Mouse (Mus musculus) midbrain, embryonic 14.5 days (tissue): ENCODE data around the gene Mylk. TPM values are rescaled to one million over a fixed set of nuclear protein-coding genes. Genes with fewer than 3 reads are reported as not detected.

Source experiments
- ATAC-seq: fragments of 200-750 bp; cut with Nextera tagmentation; 2 replicates; pipeline ENCODE4 v1.8.0; 2017; ENCODE audit warnings: moderate number of reproducible peaks, moderate library complexity; ENCODE audit not compliant: low FRiP score, low TSS enrichment
- DNase-seq: peaks from one replicate; pipeline ENCODE4 v3.0.0-alpha.2; 2015
- H3K27ac ChIP-seq: fragments of 300-500 bp; sonication (generic); replicated peaks from 2 replicates; pipeline ENCODE4 v1.5.1; 2014; ENCODE audit warnings: mild to moderate bottlenecking, low read depth, low read length, moderate library complexity
- H3K27me3 ChIP-seq: fragments of 300-500 bp; sonication (generic); 2 replicates; pipeline ENCODE4 v1.6.1; 2014; ENCODE audit warnings: low read length, control low read depth, mixed read lengths; ENCODE audit not compliant: control insufficient read depth, insufficient read depth
- H3K36me3 ChIP-seq: fragments of 300-500 bp; sonication (generic); 2 replicates; pipeline ENCODE4 v1.6.1; 2014; ENCODE audit warnings: low read length, control low read depth; ENCODE audit not compliant: control insufficient read depth, insufficient read depth
- H3K4me1 ChIP-seq: fragments of 300-500 bp; sonication (generic); 2 replicates; pipeline ENCODE4 v1.6.1; 2014; ENCODE audit warnings: mild to moderate bottlenecking, antibody characterized with exemption, low read length, control low read depth; ENCODE audit not compliant: control insufficient read depth, insufficient read depth
- H3K4me2 ChIP-seq: fragments of 300-500 bp; sonication (generic); 2 replicates; pipeline ENCODE4 v1.6.1; 2014; ENCODE audit warnings: mild to moderate bottlenecking, low read length, moderate library complexity
- H3K4me3 ChIP-seq: fragments of 300-500 bp; sonication (generic); replicated peaks from 2 replicates; pipeline ENCODE4 v1.5.1; 2014; ENCODE audit warnings: low read depth, low read length
- H3K9ac ChIP-seq: fragments of 300-500 bp; sonication (generic); replicated peaks from 2 replicates; pipeline ENCODE4 v1.6.1; 2014; ENCODE audit warnings: mild to moderate bottlenecking, low read length, moderate library complexity
- H3K9me3 ChIP-seq: fragments of 300-500 bp; sonication (generic); 2 replicates; pipeline ENCODE4 v1.6.1; 2016; ENCODE audit warnings: low read length, control low read depth, mixed read lengths; ENCODE audit not compliant: control insufficient read depth
- WGBS: fragments of 180-500 bp; shearing (Covaris S2); extraction: QIAGEN DNeasy Blood & Tissue Kit; methylation state at CpG from one replicate; pipeline ENCODE4 v1.1.7; 2014; 5-methylcytosine and 5-hydroxymethylcytosine counted together
- polyA plus RNA-seq: library from polyadenylated mRNA; unstranded; fragments of >200 nt; fragmentation: Nextera tagmentation; extraction: Ambion mirVana; gene quantifications from 2 replicates; pipeline ENCODE4 v1.2.1, GENCODE M21; 2014

Gene Mylk
- polyA plus RNA-seq, 1 experiment from 2014 or later: 4.9 TPM

DNA sequence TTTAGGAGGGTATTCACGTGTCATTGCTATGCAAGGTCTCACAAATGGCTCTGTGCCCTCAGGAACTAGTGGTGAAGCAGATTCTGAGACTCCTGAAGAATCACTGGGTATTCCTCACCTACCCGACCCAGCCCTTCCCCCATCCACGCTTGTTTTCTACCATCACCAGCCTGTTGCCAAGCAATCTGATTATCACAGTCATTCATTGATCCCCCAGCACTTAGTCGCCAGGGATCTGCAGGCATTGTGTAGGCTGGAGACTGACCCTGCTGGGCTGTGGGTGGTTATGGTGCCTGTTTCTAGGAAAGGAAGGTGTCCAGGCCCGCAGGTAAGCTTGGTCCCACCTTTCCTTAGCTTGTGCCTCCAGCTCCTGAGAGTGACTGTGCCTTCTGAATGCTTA lies 155.0 kb downstream of the Mylk start:
- H3K9me3 ChIP-seq: no peaks in the 10 kb centered on the region
- DNase-seq (peak; percentile 33), ATAC-seq (no peak)
- H3K9ac ChIP-seq: no peak overlapping the region; the same call in 1 of the 2 replicates
- no peaks in the 10 kb centered on the region for H3K36me3 ChIP-seq
- no peak overlapping the region for H3K4me2 ChIP-seq
- no peaks in the 10 kb centered on the region for H3K27me3 ChIP-seq
- 21% methylated on average over 5 of the region's 5 CpGs for WGBS
- peaks cover 11% of the 10 kb centered on the region for H3K4me1 ChIP-seq
- H3K27ac ChIP-seq: no peak overlapping the region
- H3K4me3 ChIP-seq: no peak overlapping the region

DNA sequence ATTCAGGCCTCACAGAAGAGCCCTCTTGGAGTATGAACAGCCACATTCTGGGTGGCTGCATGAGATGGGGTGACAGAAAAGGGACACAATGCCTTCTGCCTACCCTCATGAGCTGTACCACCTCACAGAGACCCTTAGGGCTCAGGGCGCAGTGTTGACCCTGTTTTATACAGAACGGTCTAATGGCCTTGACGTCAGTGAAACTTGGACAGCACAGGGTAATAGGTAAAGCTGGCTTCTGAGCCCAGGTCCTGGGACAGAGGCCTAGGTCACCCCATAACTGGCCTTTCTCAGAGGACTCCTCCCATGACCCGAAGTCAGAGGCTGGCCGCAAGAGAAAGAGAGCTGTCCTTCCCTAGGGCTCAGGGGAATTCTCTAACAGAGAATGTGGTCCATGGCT lies 155.5 kb downstream of the Mylk start:
- WGBS: 73% methylated on average over 5 of the region's 5 CpGs
- H3K36me3 ChIP-seq: no peaks in the 10 kb centered on the region
- DNase-seq (no peak), ATAC-seq (no peak)
- no peak overlapping the region for H3K4me3 ChIP-seq
- no peaks in the 10 kb centered on the region for H3K9me3 ChIP-seq
- no peak overlapping the region for H3K27ac ChIP-seq
- H3K27me3 ChIP-seq: no peaks in the 10 kb centered on the region
- peaks cover 11% of the 10 kb centered on the region for H3K4me1 ChIP-seq
- no peak overlapping the region for H3K4me2 ChIP-seq
- H3K9ac ChIP-seq: no peak overlapping the region; the same call in 1 of the 2 replicates

DNA sequence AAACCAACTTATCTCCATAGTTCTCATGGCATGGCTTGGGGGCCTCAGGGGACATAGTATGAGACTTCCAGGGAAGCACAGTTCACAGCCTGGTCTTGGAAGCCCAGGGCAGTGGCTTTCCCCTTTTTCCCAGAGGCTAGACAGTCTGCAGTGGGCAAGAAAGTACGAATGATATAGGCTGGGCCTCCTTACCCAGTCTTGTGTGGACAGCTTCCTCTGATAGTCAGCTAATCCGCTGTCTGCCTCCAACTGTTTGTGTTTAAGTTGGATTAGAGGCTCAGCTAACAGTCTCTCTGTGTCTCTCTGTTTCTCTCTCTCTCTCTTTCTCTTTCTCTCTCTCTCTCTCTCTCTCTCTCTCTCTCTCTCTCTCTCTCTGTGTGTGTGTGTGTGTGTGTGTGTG lies 156.0 kb downstream of the Mylk start:
- 24% methylated on average over 2 of the region's 2 CpGs for WGBS
- H3K9ac ChIP-seq: no peak overlapping the region

DNA sequence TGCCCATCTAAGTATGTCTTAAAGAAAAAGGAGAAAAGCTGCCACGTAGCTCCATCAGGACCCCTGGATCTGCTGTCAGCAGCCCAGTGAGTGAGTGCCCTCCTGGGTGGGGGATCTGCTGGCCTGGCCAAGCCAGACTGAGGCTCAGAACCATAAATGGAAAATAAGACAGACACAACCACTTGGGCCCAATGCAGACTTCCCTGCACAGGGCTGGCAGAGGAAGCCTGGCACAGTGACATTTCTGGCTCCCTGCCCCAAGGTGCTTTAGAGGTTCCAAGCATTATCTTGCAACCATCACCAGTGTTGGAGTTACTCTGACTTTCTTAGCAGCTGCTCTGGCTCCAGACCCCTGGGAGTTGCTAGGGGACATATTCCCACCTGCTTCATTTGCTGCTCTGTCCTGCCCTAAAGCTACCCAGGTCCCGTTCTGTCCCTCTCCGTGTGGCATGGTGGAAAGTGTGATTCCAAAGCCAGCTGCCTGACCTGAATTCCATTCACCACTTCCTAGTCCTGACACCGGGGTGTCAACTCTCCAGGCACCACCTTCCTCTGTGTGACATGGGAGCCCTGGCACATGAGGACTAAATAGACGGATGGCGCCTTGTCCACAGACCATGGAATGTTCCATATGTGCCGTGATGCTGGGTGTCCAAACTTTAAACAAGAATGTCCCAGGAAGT lies 156.7 kb downstream of the Mylk start:
- no peak overlapping the region for H3K4me2 ChIP-seq
- no peak for ATAC-seq
- no peaks in the 10 kb centered on the region for H3K36me3 ChIP-seq

More for the DNA sequence above, 156.0 kb downstream of the Mylk start:
- Histone ChIP-seq H3K9me3 (no peaks in the 10 kb centered on the region), H3K36me3 (no peaks in the 10 kb centered on the region), H3K4me2 (no peak overlapping the region), H3K4me1 (peaks cover 11% of the 10 kb centered on the region), H3K4me3 (no peak overlapping the region), H3K27ac (no peak overlapping the region), H3K27me3 (no peaks in the 10 kb centered on the region)
- DNase-seq (no peak), ATAC-seq (no peak)

GRCm38 (mm10) chr16:34902294-34902680 lies 157.3 kb downstream of the Mylk start:
- no peak overlapping the region for H3K27ac ChIP-seq
- ATAC-seq: no peak
- peak; percentile 90 for DNase-seq
- no peaks in the 10 kb centered on the region for H3K9me3 ChIP-seq
- WGBS: 20% methylated on average over 9 of the region's 9 CpGs
- no peaks in the 10 kb centered on the region for H3K36me3 ChIP-seq
- H3K4me2 ChIP-seq: no peak overlapping the region
- peaks cover 11% of the 10 kb centered on the region for H3K4me1 ChIP-seq
- H3K27me3 ChIP-seq: no peaks in the 10 kb centered on the region
- H3K9ac ChIP-seq: no peak overlapping the region
- H3K4me3 ChIP-seq: no peak overlapping the region

More for the DNA sequence above, 156.7 kb downstream of the Mylk start:
- Histone ChIP-seq H3K4me3 (no peak overlapping the region), H3K27me3 (no peaks in the 10 kb centered on the region), H3K27ac (no peak overlapping the region), H3K4me1 (peaks cover 11% of the 10 kb centered on the region), H3K9me3 (no peaks in the 10 kb centered on the region), H3K9ac (no peak overlapping the region)
- 78% methylated on average over 7 of the region's 7 CpGs for WGBS
- no peak for DNase-seq

DNA sequence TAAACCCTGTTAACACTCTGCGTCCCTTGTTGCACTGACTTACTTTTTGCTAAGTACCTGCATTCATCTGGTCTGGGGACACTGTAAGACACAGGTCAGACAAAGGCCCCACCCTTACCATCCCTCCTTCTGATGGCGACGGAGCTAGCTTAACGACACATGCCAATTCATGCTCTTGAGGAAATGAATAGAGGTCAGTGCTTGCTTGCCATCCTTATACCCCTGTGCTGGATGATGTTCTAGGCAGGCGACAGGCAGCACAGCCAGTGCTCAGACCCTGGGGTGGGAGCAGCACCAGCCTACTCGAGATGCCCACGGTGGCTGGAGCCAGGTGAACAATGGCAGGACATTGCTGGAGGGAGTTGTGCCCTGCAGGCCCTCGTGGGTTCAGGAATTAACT lies 157.8 kb downstream of the Mylk start:
- Histone ChIP-seq H3K4me1 (peaks cover 11% of the 10 kb centered on the region), H3K4me3 (no peak overlapping the region), H3K9me3 (no peaks in the 10 kb centered on the region), H3K36me3 (no peaks in the 10 kb centered on the region), H3K4me2 (no peak overlapping the region), H3K9ac (no peak overlapping the region), H3K27me3 (no peaks in the 10 kb centered on the region), H3K27ac (no peak overlapping the region)
- DNase-seq: no peak
- no peak for ATAC-seq
- WGBS: 83% methylated on average over 8 of the region's 8 CpGs

DNA sequence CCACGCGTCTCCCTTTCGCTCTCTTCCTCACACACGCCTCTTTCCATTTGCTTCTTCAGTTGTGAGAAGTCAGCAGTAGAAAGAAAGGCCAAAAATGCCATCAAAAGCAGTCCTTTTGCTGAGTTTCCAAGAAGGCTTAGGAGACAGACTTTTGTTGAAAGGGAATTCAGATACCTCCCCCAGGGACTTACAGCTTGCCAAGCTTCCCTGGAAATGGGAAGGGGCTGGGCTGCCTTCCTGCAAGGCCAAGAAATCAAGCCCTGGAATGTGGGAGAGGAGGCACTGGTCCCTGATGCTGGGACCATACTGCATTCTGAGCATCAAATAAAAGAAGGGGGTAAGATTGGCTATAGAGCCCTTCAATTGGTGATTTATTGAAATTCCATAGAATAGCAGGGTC lies 159.9 kb downstream of the Mylk start:
- no peak overlapping the region for H3K27ac ChIP-seq
- H3K27me3 ChIP-seq: no peaks in the 10 kb centered on the region
- H3K9me3 ChIP-seq: no peaks in the 10 kb centered on the region
- H3K4me3 ChIP-seq: no peak overlapping the region
- H3K4me2 ChIP-seq: no peak overlapping the region
- H3K36me3 ChIP-seq: no peaks in the 10 kb centered on the region
- H3K9ac ChIP-seq: no peak overlapping the region
- ATAC-seq (no peak), DNase-seq (no peak)
- WGBS: 91% methylated on average over 4 of the region's 4 CpGs
- peaks cover 7% of the 10 kb centered on the region for H3K4me1 ChIP-seq

GRCm38 (mm10) chr16:34909437-34909836 lies 164.4 kb downstream of the Mylk start:
- ATAC-seq (no peak), DNase-seq (no peak)
- H3K27ac ChIP-seq: no peak overlapping the region
- no peak overlapping the region for H3K4me2 ChIP-seq
- WGBS: 91% methylated on average over 6 of the region's 6 CpGs
- H3K4me1 ChIP-seq: no peaks in the 10 kb centered on the region
- H3K4me3 ChIP-seq: no peak overlapping the region
- H3K9me3 ChIP-seq: no peaks in the 10 kb centered on the region
- H3K36me3 ChIP-seq: no peaks in the 10 kb centered on the region
- H3K9ac ChIP-seq: no peak overlapping the region
- no peaks in the 10 kb centered on the region for H3K27me3 ChIP-seq

DNA sequence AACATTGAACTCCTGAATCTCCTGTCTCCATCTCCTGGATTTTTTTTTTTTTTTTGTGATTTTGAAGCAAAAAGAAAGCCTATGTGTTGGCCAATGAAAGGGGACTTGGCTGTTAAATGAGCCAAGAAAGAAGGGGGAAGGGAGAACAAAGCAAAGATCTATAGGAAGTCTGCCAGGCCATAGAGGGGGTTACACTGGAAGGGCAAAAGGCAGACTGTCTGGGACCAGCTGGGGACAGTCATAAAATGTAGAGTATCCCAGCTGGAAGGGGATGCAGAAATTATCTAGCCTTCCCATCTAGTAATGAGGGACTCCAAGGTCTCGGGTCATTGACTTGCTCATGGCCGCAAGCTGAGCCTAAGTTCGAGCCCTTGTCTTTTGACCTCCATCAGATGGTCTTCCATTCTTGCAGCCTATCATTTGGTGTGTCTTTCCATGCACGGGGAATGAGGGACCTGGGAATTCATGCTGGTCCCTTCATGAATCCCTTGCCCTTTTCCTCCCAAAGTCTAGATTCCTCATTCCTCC lies 172.4 kb downstream of the Mylk start:
- DNase-seq: no peak
- Histone ChIP-seq H3K9me3 (no peaks in the 10 kb centered on the region), H3K4me1 (no peaks in the 10 kb centered on the region), H3K4me3 (no peak overlapping the region), H3K9ac (no peak overlapping the region), H3K27me3 (no peaks in the 10 kb centered on the region), H3K4me2 (no peak overlapping the region), H3K27ac (no peak overlapping the region), H3K36me3 (no peaks in the 10 kb centered on the region)
- ATAC-seq: no peak
- 89% methylated on average over 4 of the region's 4 CpGs for WGBS
